Mouse (Mus musculus) bone marrow macrophage, adult 2 months (primary cell): Measurements from ENCODE around the gene Kdm2a.

Source experiments
- CTCF ChIP-seq: IDR thresholded peaks from 2 replicates; pipeline ENCODE4 v1.5.1; 2012; ENCODE audit warnings: low read depth, mild to moderate bottlenecking, low read length, moderate library complexity
- POLR2A ChIP-seq: IDR thresholded peaks from 2 replicates; pipeline ENCODE4 v1.6.1; 2012; ENCODE audit warnings: mild to moderate bottlenecking, low read depth, low read length, borderline replicate concordance

GRCm38 (mm10) chr19:4300271-4300704, 97.8 kb downstream of the Kdm2a start:
- TF ChIP-seq POLR2A (no peak), CTCF (no peak)
